Mouse (Mus musculus): Measurements from ENCODE around the gene Rgl1.

DNA sequence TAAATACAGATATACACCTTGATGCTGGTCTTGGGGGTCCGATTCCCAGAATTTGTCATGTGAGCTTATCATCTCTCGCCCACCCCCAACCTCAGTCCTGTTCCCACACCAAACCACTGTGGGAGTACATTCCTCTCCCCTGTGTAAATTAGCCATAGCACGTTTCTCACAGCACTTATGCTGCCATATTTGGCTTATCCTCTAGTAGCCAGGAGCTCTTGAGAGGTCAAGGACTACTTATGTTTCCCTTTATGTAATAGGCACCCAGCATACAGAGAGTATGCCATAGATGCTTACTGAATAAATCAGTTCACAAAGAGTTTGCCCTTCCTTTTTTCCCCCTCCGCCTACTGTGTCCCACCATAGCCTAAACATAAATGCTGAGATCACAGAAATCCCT lies 76.2 kb downstream of the Rgl1 start:
- TF ChIP-seq CTCF (conservative IDR thresholded peaks at IDR 0.05; ENCODE audit: low read length) = no peak
- no peak for TF ChIP-seq NANOG (IDR thresholded peaks at IDR 0.05; ENCODE audit: borderline replicate concordance, low read length)
